Mouse (Mus musculus): ENCODE measurements around the gene Qrich2. TPM values are rescaled to one million over a fixed set of nuclear protein-coding genes. Genes with fewer than 3 reads are reported as not detected.

Qrich2 gene
- polyA plus RNA-seq, 1 experiment: not detected

DNA sequence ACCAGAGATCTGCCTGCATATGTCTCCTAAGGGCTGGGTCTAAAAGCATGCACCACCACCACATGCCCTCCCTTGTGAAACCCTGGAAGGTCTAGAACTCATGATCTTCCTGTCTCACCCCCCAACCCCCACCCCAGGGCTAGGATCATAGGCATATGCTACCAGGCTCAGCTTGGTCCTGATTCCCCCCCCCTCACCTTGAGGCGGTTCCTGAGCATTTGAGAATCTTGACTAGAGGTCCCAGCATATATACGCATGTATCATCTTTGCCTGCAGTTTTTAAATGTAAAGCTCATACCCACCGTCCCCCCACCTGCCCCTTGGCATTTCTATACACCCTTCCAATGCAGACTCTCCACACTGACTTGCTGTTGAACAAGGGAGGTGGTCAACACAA is 69.1 kb downstream of the Qrich2 start:
- TF ChIP-seq POLR2A (IDR thresholded peaks at IDR 0.05; ENCODE audit: insufficient read depth, low read depth, low read length) (no peak), CTCF (IDR thresholded peaks at IDR 0.05; ENCODE audit: insufficient read depth, low read depth, low read length) (no peak)
- Histone ChIP-seq H3K4me1 (ENCODE audit: control insufficient read depth, insufficient read depth, low read length) (peaks cover 20% of the 10 kb centered on the region), H3K27ac (ENCODE audit: insufficient read depth, low read depth, low read length) (no peak overlapping the region), H3K4me3 (ENCODE audit: insufficient read depth, low read depth, low read length) (no peak overlapping the region)
- WGBS: 97% methylated on average over 3 of the region's 3 CpGs

DNA sequence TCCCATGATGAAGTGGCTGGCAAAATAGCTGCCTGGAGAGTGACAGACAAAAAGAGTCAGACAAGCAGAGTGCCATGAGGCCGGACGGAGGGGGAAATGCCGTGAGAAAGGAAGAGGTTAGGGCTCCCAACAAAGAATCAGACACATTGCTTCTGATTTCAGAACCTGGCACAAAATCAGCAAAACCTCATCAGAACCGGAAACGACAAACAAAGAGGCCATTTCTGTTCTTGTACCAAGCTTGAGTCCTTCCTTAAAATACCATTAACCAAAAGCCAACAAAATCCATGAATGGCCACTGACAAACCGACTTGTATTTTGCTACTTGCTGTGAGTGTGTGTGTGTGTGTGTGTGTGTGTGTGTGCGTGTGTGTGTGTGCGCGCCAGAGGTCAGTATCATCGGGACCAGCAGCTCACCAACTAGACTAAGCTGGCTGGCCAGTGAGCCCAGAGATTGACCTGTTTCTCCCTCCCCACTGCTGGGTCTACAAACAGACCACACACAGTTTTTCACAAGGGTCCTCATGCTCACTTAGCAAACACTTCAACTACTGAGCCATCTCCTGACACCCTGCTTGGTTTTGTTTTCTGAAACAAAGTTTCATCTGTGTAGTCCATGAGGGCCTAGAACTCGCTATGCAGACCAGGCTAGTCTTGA is 69.6 kb downstream of the Qrich2 start:
- TF ChIP-seq CTCF (IDR thresholded peaks at IDR 0.05; ENCODE audit: insufficient read depth, low read depth, low read length) (no peak), POLR2A (IDR thresholded peaks at IDR 0.05; ENCODE audit: insufficient read depth, low read depth, low read length) (no peak)
- Histone ChIP-seq H3K27ac (ENCODE audit: insufficient read depth, low read depth, low read length) (no peak overlapping the region), H3K4me1 (ENCODE audit: control insufficient read depth, insufficient read depth, low read length) (peaks cover 17% of the 10 kb centered on the region), H3K4me3 (ENCODE audit: insufficient read depth, low read depth, low read length) (no peak overlapping the region)
- whole genome bisulfite sequencing: 73% methylated on average over 11 of the region's 11 CpGs

- WGBS: 50% methylated on average over 4 of the region's 4 CpGs
Measured at GRCm38 (mm10) chr11:116394769-116395168, 71.3 kb downstream of the Qrich2 start.

More at GRCm38 (mm10) chr11:116394769-116395168, 71.3 kb downstream of the Qrich2 start:
- peak overlapping the region; percentile 24 for H3K4me3 ChIP-seq (ENCODE audit: insufficient read depth, low read depth, low read length)
- H3K4me1 ChIP-seq (ENCODE audit: control insufficient read depth, insufficient read depth, low read length): peaks cover 15% of the 10 kb centered on the region
- TF ChIP-seq CTCF (IDR thresholded peaks at IDR 0.05; ENCODE audit: insufficient read depth, low read depth, low read length) (no peak), POLR2A (IDR thresholded peaks at IDR 0.05; ENCODE audit: insufficient read depth, low read depth, low read length) (no peak)
- peak overlapping the region; percentile 98 for H3K27ac ChIP-seq (ENCODE audit: insufficient read depth, low read depth, low read length)

Other genes starting within 250 kb of the Qrich2 start
- not detected in 2 replicates for gene Evpl, start 228.2 kb downstream of the Qrich2 start, polyA plus RNA-seq (2012; ENCODE audit: insufficient read depth, insufficient read length, low replicate concordance, missing spikeins)
- not detected in 2 replicates for gene Srp68, start 192.0 kb downstream of the Qrich2 start, polyA plus RNA-seq (2012; ENCODE audit: insufficient read depth, insufficient read length, low replicate concordance, missing spikeins)
- gene Galr2, start 185.3 kb downstream of the Qrich2 start, polyA plus RNA-seq (2012; ENCODE audit: insufficient read depth, insufficient read length, low replicate concordance, missing spikeins): not detected in 2 replicates
- gene Exoc7, start 159.0 kb downstream of the Qrich2 start, polyA plus RNA-seq (2012; ENCODE audit: insufficient read depth, insufficient read length, low replicate concordance, missing spikeins): not detected in 2 replicates
- gene Foxj1, start 130.8 kb downstream of the Qrich2 start, polyA plus RNA-seq (2012; ENCODE audit: insufficient read depth, insufficient read length, low replicate concordance, missing spikeins): not detected in 2 replicates
- gene Rnf157, start 53.2 kb downstream of the Qrich2 start, polyA plus RNA-seq (2012; ENCODE audit: insufficient read depth, insufficient read length, low replicate concordance, missing spikeins): 199 TPM in 1 of 2 replicates, not detected in the other
- gene Ubald2, start 32.1 kb downstream of the Qrich2 start, polyA plus RNA-seq (2012; ENCODE audit: insufficient read depth, insufficient read length, low replicate concordance, missing spikeins): not detected in 2 replicates
- gene Prpsap1, start 28.0 kb upstream of the Qrich2 start, polyA plus RNA-seq (2012; ENCODE audit: insufficient read depth, insufficient read length, low replicate concordance, missing spikeins): not detected in 2 replicates
- gene Sphk1, start 64.7 kb upstream of the Qrich2 start, polyA plus RNA-seq (2012; ENCODE audit: insufficient read depth, insufficient read length, low replicate concordance, missing spikeins): not detected in 2 replicates
- gene Ube2o, start 115.2 kb upstream of the Qrich2 start, polyA plus RNA-seq (2012; ENCODE audit: insufficient read depth, insufficient read length, low replicate concordance, missing spikeins): not detected in 2 replicates
- gene Aanat, start 120.2 kb upstream of the Qrich2 start, polyA plus RNA-seq (2012; ENCODE audit: insufficient read depth, insufficient read length, low replicate concordance, missing spikeins): not detected in 2 replicates
- gene Rhbdf2, start 160.8 kb upstream of the Qrich2 start, polyA plus RNA-seq (2012; ENCODE audit: insufficient read depth, insufficient read length, low replicate concordance, missing spikeins): not detected in 2 replicates
- gene Prcd, start 187.3 kb upstream of the Qrich2 start, polyA plus RNA-seq (2012; ENCODE audit: insufficient read depth, insufficient read length, low replicate concordance, missing spikeins): not detected in 2 replicates
- gene Cygb, start 188.1 kb upstream of the Qrich2 start, polyA plus RNA-seq (2012; ENCODE audit: insufficient read depth, insufficient read length, low replicate concordance, missing spikeins): not detected in 2 replicates

Data from olfactory bulb, adult 2 months (tissue).